Mouse (Mus musculus) midbrain, embryonic 15.5 days (tissue): ENCODE results near the gene Galnt17. TPM values are rescaled to one million over a fixed set of nuclear protein-coding genes. Genes with fewer than 3 reads are reported as not detected.

Experiments
- ATAC-seq: fragments of 200-750 bp; cut with Nextera tagmentation; replicated peaks from 2 replicates; pipeline ENCODE4 v1.8.0; 2017; ENCODE audit warnings: moderate TSS enrichment
- H3K27ac ChIP-seq: fragments of 300-500 bp; sonication (generic); 2 replicates; pipeline ENCODE4 v1.5.1; 2015; ENCODE audit warnings: mild to moderate bottlenecking, inconsistent platforms
- H3K27me3 ChIP-seq: fragments of 300-500 bp; sonication (generic); replicated peaks from 2 replicates; pipeline ENCODE4 v1.6.1; 2015; ENCODE audit warnings: inconsistent platforms
- H3K36me3 ChIP-seq: fragments of 300-500 bp; sonication (generic); replicated peaks from 2 replicates; pipeline ENCODE4 v1.6.1; 2015; ENCODE audit warnings: inconsistent platforms
- H3K4me1 ChIP-seq: fragments of 300-500 bp; sonication (generic); 2 replicates; pipeline ENCODE4 v1.6.1; 2015; ENCODE audit warnings: inconsistent platforms
- H3K4me2 ChIP-seq: fragments of 300-500 bp; sonication (generic); 2 replicates; pipeline ENCODE4 v1.6.1; 2015; ENCODE audit warnings: inconsistent platforms, mild to moderate bottlenecking, moderate library complexity
- H3K4me3 ChIP-seq: fragments of 300-500 bp; sonication (generic); 2 replicates; pipeline ENCODE4 v1.5.1; 2015; ENCODE audit warnings: mild to moderate bottlenecking, inconsistent platforms
- H3K9ac ChIP-seq: fragments of 300-500 bp; sonication (generic); 2 replicates; pipeline ENCODE4 v1.6.1; 2015; ENCODE audit warnings: mild to moderate bottlenecking, inconsistent platforms
- H3K9me3 ChIP-seq: fragments of 300-500 bp; sonication (generic); 2 replicates; pipeline ENCODE4 v1.6.1; 2016; ENCODE audit warnings: inconsistent platforms
- WGBS: fragments of 180-500 bp; shearing (Covaris S2); methylation state at CpG from one replicate; pipeline ENCODE4 v1.1.7; 2015; ENCODE audit warnings: mixed read lengths; 5-methylcytosine and 5-hydroxymethylcytosine counted together
- polyA plus RNA-seq: library from polyadenylated mRNA; unstranded; fragments of >200 nt; fragmentation: Nextera tagmentation; extraction: Ambion mirVana; gene quantifications from 2 replicates; pipeline ENCODE4 v1.2.1, GENCODE M21; 2015

The Galnt17 gene
- polyA plus RNA-seq, 1 experiment from 2014 or later = 7.5 TPM

GRCm38 (mm10) chr5:131040441-131040840 is 267.9 kb downstream of the Galnt17 start:
- Histone ChIP-seq H3K4me2 (no peak overlapping the region), H3K4me3 (no peak overlapping the region), H3K27ac (no peak overlapping the region), H3K4me1 (no peaks in the 10 kb centered on the region), H3K27me3 (no peaks in the 10 kb centered on the region), H3K36me3 (no peaks in the 10 kb centered on the region), H3K9me3 (no peaks in the 10 kb centered on the region), H3K9ac (no peak overlapping the region)
- 90% methylated on average over 2 of the region's 2 CpGs for WGBS
- ATAC-seq = no peak

GRCm38 (mm10) chr5:131039611-131040313 is 268.5 kb downstream of the Galnt17 start:
- Histone ChIP-seq H3K36me3 (no peaks in the 10 kb centered on the region), H3K9me3 (no peaks in the 10 kb centered on the region), H3K27ac (no peak overlapping the region), H3K4me1 (no peaks in the 10 kb centered on the region), H3K27me3 (no peaks in the 10 kb centered on the region), H3K4me3 (no peak overlapping the region), H3K9ac (no peak overlapping the region), H3K4me2 (no peak overlapping the region)
- no peak for ATAC-seq
- WGBS = 88% methylated on average over 5 of the region's 5 CpGs

- Histone ChIP-seq H3K4me1 (peaks cover 13% of the 10 kb centered on the region), H3K4me3 (no peak overlapping the region), H3K27me3 (no peaks in the 10 kb centered on the region), H3K27ac (no peak overlapping the region), H3K4me2 (no peak overlapping the region), H3K9ac (no peak overlapping the region), H3K36me3 (no peaks in the 10 kb centered on the region), H3K9me3 (no peaks in the 10 kb centered on the region)
- ATAC-seq = no peak
- 94% methylated on average over 3 of the region's 3 CpGs for WGBS
Measured at GRCm38 (mm10) chr5:131024506-131024905, 283.8 kb downstream of the Galnt17 start.

GRCm38 (mm10) chr5:131022396-131022993 is 285.8 kb downstream of the Galnt17 start:
- no peak overlapping the region for H3K9ac ChIP-seq
- peak overlapping the region; percentile 72 for H3K27ac ChIP-seq
- no peak overlapping the region for H3K4me2 ChIP-seq
- no peaks in the 10 kb centered on the region for H3K36me3 ChIP-seq
- H3K27me3 ChIP-seq = no peaks in the 10 kb centered on the region
- ATAC-seq = peak; percentile 87
- no peaks in the 10 kb centered on the region for H3K9me3 ChIP-seq
- 48% methylated on average over 18 of the region's 18 CpGs for WGBS
- no peak overlapping the region for H3K4me3 ChIP-seq
- H3K4me1 ChIP-seq = peaks cover 22% of the 10 kb centered on the region

- no peak for ATAC-seq
- H3K4me2 ChIP-seq = no peak overlapping the region
- no peaks in the 10 kb centered on the region for H3K9me3 ChIP-seq
- no peaks in the 10 kb centered on the region for H3K36me3 ChIP-seq
- peaks cover 22% of the 10 kb centered on the region for H3K4me1 ChIP-seq
- H3K9ac ChIP-seq = no peak overlapping the region
- H3K27me3 ChIP-seq = no peaks in the 10 kb centered on the region
- H3K27ac ChIP-seq = no peak overlapping the region
- no peak overlapping the region for H3K4me3 ChIP-seq
- 51% methylated on average over 5 of the region's 5 CpGs for WGBS
Measured at GRCm38 (mm10) chr5:131020936-131021335, 287.4 kb downstream of the Galnt17 start.

GRCm38 (mm10) chr5:131019346-131019965 is 288.8 kb downstream of the Galnt17 start:
- H3K4me3 ChIP-seq = no peak overlapping the region
- no peaks in the 10 kb centered on the region for H3K27me3 ChIP-seq
- peak overlapping the region; percentile 57; the same call in 1 of the 2 replicates for H3K27ac ChIP-seq
- no peak overlapping the region for H3K9ac ChIP-seq
- no peaks in the 10 kb centered on the region for H3K9me3 ChIP-seq
- no peak overlapping the region for H3K4me2 ChIP-seq
- 17% methylated on average over 9 of the region's 9 CpGs for WGBS
- H3K4me1 ChIP-seq = peaks cover 22% of the 10 kb centered on the region
- no peak for ATAC-seq
- no peaks in the 10 kb centered on the region for H3K36me3 ChIP-seq

- Histone ChIP-seq H3K27me3 (no peaks in the 10 kb centered on the region), H3K27ac (no peak overlapping the region), H3K36me3 (no peaks in the 10 kb centered on the region), H3K9me3 (no peaks in the 10 kb centered on the region), H3K9ac (no peak overlapping the region), H3K4me3 (no peak overlapping the region), H3K4me1 (peaks cover 13% of the 10 kb centered on the region), H3K4me2 (no peak overlapping the region)
- 86% methylated on average over 4 of the region's 4 CpGs for WGBS
- no peak for ATAC-seq
Measured at GRCm38 (mm10) chr5:131016066-131016465, 292.2 kb downstream of the Galnt17 start.

- Histone ChIP-seq H3K9me3 (no peaks in the 10 kb centered on the region), H3K4me2 (no peak overlapping the region), H3K4me3 (no peak overlapping the region), H3K9ac (no peak overlapping the region), H3K36me3 (no peaks in the 10 kb centered on the region), H3K27ac (no peak overlapping the region), H3K4me1 (peaks cover 13% of the 10 kb centered on the region), H3K27me3 (no peaks in the 10 kb centered on the region)
- 82% methylated on average over 9 of the region's 9 CpGs for WGBS
- no peak for ATAC-seq
Measured at GRCm38 (mm10) chr5:131015341-131015740, 293.0 kb downstream of the Galnt17 start.

- WGBS = 78% methylated on average over 7 of the region's 7 CpGs
- Histone ChIP-seq H3K9ac (no peak overlapping the region), H3K27me3 (no peaks in the 10 kb centered on the region), H3K4me1 (peaks cover 2% of the 10 kb centered on the region; the same call in 1 of the 2 replicates), H3K4me2 (no peak overlapping the region), H3K4me3 (no peak overlapping the region), H3K27ac (no peak overlapping the region), H3K9me3 (no peaks in the 10 kb centered on the region), H3K36me3 (no peaks in the 10 kb centered on the region)
- ATAC-seq = no peak
Measured at GRCm38 (mm10) chr5:131013816-131014215, 294.5 kb downstream of the Galnt17 start.

GRCm38 (mm10) chr5:131013101-131013500 is 295.2 kb downstream of the Galnt17 start:
- Histone ChIP-seq H3K4me1 (no peaks in the 10 kb centered on the region), H3K4me2 (no peak overlapping the region), H3K9me3 (no peaks in the 10 kb centered on the region), H3K9ac (no peak overlapping the region), H3K4me3 (no peak overlapping the region), H3K36me3 (no peaks in the 10 kb centered on the region), H3K27me3 (no peaks in the 10 kb centered on the region), H3K27ac (no peak overlapping the region)
- WGBS = 56% methylated on average over 3 of the region's 3 CpGs
- no peak for ATAC-seq

GRCm38 (mm10) chr5:131009510-131009909 is 298.8 kb downstream of the Galnt17 start:
- Histone ChIP-seq H3K27me3 (no peaks in the 10 kb centered on the region), H3K36me3 (no peaks in the 10 kb centered on the region), H3K27ac (no peak overlapping the region), H3K4me2 (no peak overlapping the region), H3K4me1 (no peaks in the 10 kb centered on the region), H3K4me3 (no peak overlapping the region), H3K9me3 (no peaks in the 10 kb centered on the region), H3K9ac (no peak overlapping the region)
- no peak for ATAC-seq
- WGBS = 61% methylated on average over 6 of the region's 6 CpGs

GRCm38 (mm10) chr5:131008507-131008906 is 299.8 kb downstream of the Galnt17 start:
- 96% methylated on average over 5 of the region's 5 CpGs for WGBS
- H3K4me1 ChIP-seq = no peaks in the 10 kb centered on the region
- H3K4me2 ChIP-seq = no peak overlapping the region
- H3K27me3 ChIP-seq = no peaks in the 10 kb centered on the region
- ATAC-seq = no peak
- no peaks in the 10 kb centered on the region for H3K9me3 ChIP-seq
- no peak overlapping the region for H3K27ac ChIP-seq
- H3K9ac ChIP-seq = no peak overlapping the region
- H3K36me3 ChIP-seq = no peaks in the 10 kb centered on the region
- H3K4me3 ChIP-seq = no peak overlapping the region
